8 mouse cellular contexts compared by ENCODE assay signal in the genomic region with DNA sequence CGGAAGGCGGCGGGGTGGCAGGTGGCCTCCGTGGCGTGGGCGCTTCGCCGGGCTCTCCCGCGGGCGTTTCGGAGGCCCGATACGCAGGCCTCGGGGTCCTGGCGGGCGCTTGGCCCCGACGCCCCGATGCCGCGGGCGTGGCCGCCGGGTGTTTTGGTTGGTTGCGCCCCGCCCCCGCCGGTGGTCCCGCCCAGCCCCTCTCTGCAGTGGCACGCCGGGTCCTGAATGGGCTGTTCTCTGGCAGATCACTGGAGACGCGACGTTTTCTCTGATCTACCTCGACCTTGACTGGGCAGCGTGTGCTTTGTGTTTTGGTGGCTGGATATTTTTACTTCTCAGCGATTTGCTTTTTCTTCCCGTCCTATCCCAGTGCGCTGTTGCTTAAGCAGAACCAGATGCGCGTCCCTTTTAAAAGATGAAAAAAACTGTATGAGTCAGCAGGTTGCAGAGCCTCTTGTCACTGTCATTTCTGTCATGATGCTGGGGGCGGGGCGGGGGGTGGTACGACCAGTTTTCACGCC. TPM values are rescaled to one million over a fixed set of nuclear protein-coding genes. Genes with fewer than 3 reads are reported as not detected.
DNase-seq lines count a peak whose midpoint lies in the region; ATAC-seq and TF ChIP-seq lines count a peak whose summit lies in the region.

No protein-coding gene starts in this region.

- peak; percentile 94 for DNase-seq in 416B (ENCODE audit: low read depth)
- DNase-seq in Muller cell, postnatal 12 days (ENCODE audit: inconsistent ontology term): peak; percentile 95
- DNase-seq in embryo, embryonic 11.5 days (ENCODE audit: low read depth, low spot score): peak; percentile 70
- peak; percentile 88 for DNase-seq in kidney, adult 2 months
- DNase-seq in liver, embryonic 13.5 days: peak; percentile 70
- peak; percentile 88 for DNase-seq in testis, postnatal 14 days (ENCODE audit: low spot score)

- no peaks in the 10 kb centered on the region; the same call in 1 of the 2 replicates for H3K4me1 ChIP-seq in kidney, adult 2 months (ENCODE audit: control insufficient read depth, insufficient read depth, low read length)
- peaks cover 18% of the 10 kb centered on the region for H3K4me1 ChIP-seq in liver, embryonic 13.5 days (replicated peaks)

- H3ac ChIP-seq in myocyte (ENCODE audit: control insufficient read depth, insufficient read length): peak overlapping the region; percentile 94

- peak overlapping the region; percentile 91 for H3K9ac ChIP-seq in liver, embryonic 13.5 days

- no peak for TF ChIP-seq POLR2A in kidney, adult 2 months (IDR thresholded peaks at IDR 0.05; ENCODE audit: low read depth, low read length)
- TF ChIP-seq POLR2A in myocyte (IDR thresholded peaks at IDR 0.05; ENCODE audit: insufficient read length, low read depth): no peak

- H3K27ac ChIP-seq in kidney, adult 2 months (ENCODE audit: insufficient read depth, low read depth, low read length): peak overlapping the region; percentile 86
- peak overlapping the region; percentile 98 for H3K27ac ChIP-seq in liver, embryonic 13.5 days

- no peaks in the 10 kb centered on the region for H3K27me3 ChIP-seq in kidney, adult 2 months (replicated peaks; ENCODE audit: control insufficient read depth, insufficient read depth, low read length)
- no peaks in the 10 kb centered on the region for H3K27me3 ChIP-seq in liver, embryonic 13.5 days
- no peaks in the 10 kb centered on the region for H3K27me3 ChIP-seq in myocyte (ENCODE audit: control insufficient read depth, insufficient read depth, insufficient read length)

- H3K4me3 ChIP-seq in kidney, adult 2 months (ENCODE audit: insufficient read depth, low read depth, low read length): peak overlapping the region; percentile 88
- H3K4me3 ChIP-seq in liver, embryonic 13.5 days (replicated peaks): peak overlapping the region; percentile 91
- H3K4me3 ChIP-seq in myocyte: peak overlapping the region; percentile 45

- H3K9me3 ChIP-seq in liver, embryonic 13.5 days (replicated peaks): no peaks in the 10 kb centered on the region

- ATAC-seq in granulocyte monocyte progenitor cell, adult 5-6 weeks (replicated peaks; ENCODE audit: poor library complexity, severe bottlenecking): peak; percentile 66
- ATAC-seq in liver, embryonic 13.5 days (ENCODE audit: low read depth): peak; percentile 84

- no peaks in the 10 kb centered on the region for H3K36me3 ChIP-seq in kidney, adult 2 months (ENCODE audit: control insufficient read depth, insufficient read depth, low read length)
- H3K36me3 ChIP-seq in liver, embryonic 13.5 days: no peaks in the 10 kb centered on the region
- H3K36me3 ChIP-seq in myocyte (ENCODE audit: control insufficient read depth, insufficient read depth): no peaks in the 10 kb centered on the region

- no peak for TF ChIP-seq CTCF in kidney, adult 2 months (conservative IDR thresholded peaks at IDR 0.05; ENCODE audit: insufficient read depth, insufficient read length, low read depth, low read length)

- peaks cover 20% of the 10 kb centered on the region for H3K79me2 ChIP-seq in myocyte (ENCODE audit: control insufficient read depth, insufficient read depth)

- peak overlapping the region; percentile 72 for H3K4me2 ChIP-seq in liver, embryonic 13.5 days
- peak overlapping the region; percentile 73 for H3K4me2 ChIP-seq in myocyte (ENCODE audit: low read depth)

- under 1% methylated on average over 35 of the region's 46 CpGs for WGBS in kidney, adult 2 months
- 1% methylated on average over 46 of the region's 46 CpGs for WGBS in liver, embryonic 13.5 days (ENCODE audit: insufficient replicate concordance)

TF ChIP-seq in myocyte, 11 proteins besides CTCF, POLR2A, EP300 and RAD21:
- TF ChIP-seq MYOG (IDR thresholded peaks at IDR 0.05; ENCODE audit: control insufficient read depth in 1 of 3, insufficient read depth in 1 of 3, insufficient read length in 2 of 3, low read depth in 2 of 3): no peak
- TF ChIP-seq SRF (IDR thresholded peaks at IDR 0.05; ENCODE audit: control insufficient read depth, insufficient read length, low read depth): no peak
- TF ChIP-seq MYOD1 (IDR thresholded peaks at IDR 0.05; ENCODE audit: control insufficient read depth in 1 of 3, insufficient read length in 2 of 3, low read depth in 2 of 3): no peak
- TF ChIP-seq MAX (IDR thresholded peaks at IDR 0.05; ENCODE audit: low read depth): no peak
- TF ChIP-seq REST (IDR thresholded peaks at IDR 0.05; ENCODE audit: insufficient read depth, insufficient read length): no peak
- no peak for TF ChIP-seq POLR2AphosphoS2 (IDR thresholded peaks at IDR 0.05; ENCODE audit: insufficient read length, low read depth)
- no peak for TF ChIP-seq E2F4 (IDR thresholded peaks at IDR 0.05; ENCODE audit: insufficient read depth)
- no peak for TF ChIP-seq TCF12 (IDR thresholded peaks at IDR 0.05; ENCODE audit: insufficient read depth, poor library complexity, severe bottlenecking)
- no peak for TF ChIP-seq TCF3 (IDR thresholded peaks at IDR 0.05; ENCODE audit: insufficient read length, low read depth)
- no peak for TF ChIP-seq CEBPB (IDR thresholded peaks at IDR 0.05; ENCODE audit: insufficient read depth, poor library complexity, severe bottlenecking)
- TF ChIP-seq USF1 (IDR thresholded peaks at IDR 0.05; ENCODE audit: low read depth): no peak

RNA-seq across cellular contexts. Expression of gene Pnpla8, which starts 48.2 kb away (rescaled TPM):
- 18.9 and 30.2 TPM in 2 replicates for total RNA-seq in granulocyte monocyte progenitor cell, adult 5-6 weeks (2014; fragmentation: Nextera tagmentation)
- total RNA-seq in granulocyte monocyte progenitor cell, adult 5-6 weeks (2017): 20.8 and 28.9 TPM in 2 replicates
- 23.1 and 29.3 TPM in 2 replicates for polyA plus RNA-seq in kidney, adult 2 months (2012; rRNA removed)
- 22.5 and 32.5 TPM in 2 replicates for polyA plus RNA-seq in liver, embryonic 13.5 days (2015; fragmentation: Nextera tagmentation; extraction: Ambion mirVana)
- 13.9 TPM for polyA plus RNA-seq in myocyte (2012; fragmentation: generic; extraction: Trizol)

RNA-seq across cellular contexts. Expression of gene Dnajb9, which starts 59.2 kb away (rescaled TPM):
- total RNA-seq in granulocyte monocyte progenitor cell, adult 5-6 weeks (2014; fragmentation: Nextera tagmentation): 38.5 and 46.4 TPM in 2 replicates
- total RNA-seq in granulocyte monocyte progenitor cell, adult 5-6 weeks (2017): 49.2 and 49.8 TPM in 2 replicates
- polyA plus RNA-seq in kidney, adult 2 months (2012; rRNA removed): 4.5 and 7.1 TPM in 2 replicates
- 10.4 and 15.4 TPM in 2 replicates for polyA plus RNA-seq in liver, embryonic 13.5 days (2015; fragmentation: Nextera tagmentation; extraction: Ambion mirVana)
- 10.3 TPM for polyA plus RNA-seq in myocyte (2012; fragmentation: generic; extraction: Trizol)

RNA-seq across cellular contexts. Expression of gene Nrcam, which starts 59.3 kb away (rescaled TPM):
- 1.5 TPM in 1 of 2 replicates, not detected in the other for total RNA-seq in granulocyte monocyte progenitor cell, adult 5-6 weeks (2014; fragmentation: Nextera tagmentation)
- 0.13 and 0.67 TPM in 2 replicates for total RNA-seq in granulocyte monocyte progenitor cell, adult 5-6 weeks (2017)
- 0.56 and 0.59 TPM in 2 replicates for polyA plus RNA-seq in kidney, adult 2 months (2012; rRNA removed)
- polyA plus RNA-seq in liver, embryonic 13.5 days (2015; fragmentation: Nextera tagmentation; extraction: Ambion mirVana): 0.21 and 0.36 TPM in 2 replicates
- polyA plus RNA-seq in myocyte (2012; fragmentation: generic; extraction: Trizol): 0.71 TPM

Comparison
In these comparisons a context has a peak if more than half of its experiments do, and no peak if none do; other contexts are left out.
1. Peak in every context shown above with its lines: DNase-seq, ATAC-seq, H3K4me3 ChIP-seq and H3K27ac ChIP-seq.